Mouse (Mus musculus): Measurements from ENCODE around the gene Fam98c. TPM values are rescaled to one million over a fixed set of nuclear protein-coding genes. Genes with fewer than 3 reads are reported as not detected.
A peak's percentile ranks its signal among the peaks of the same experiment; 100 is the strongest.
"Not testable (repeated sequence)": the region's sequence is repeated elsewhere in the genome, so short reads cannot be mapped to it uniquely, and the experiment has no call there.

Fam98c gene
- polyA plus RNA-seq (2014; fragmentation: Nextera tagmentation; extraction: Ambion mirVana): 16.7 and 17.3 TPM in 2 replicates

DNA sequence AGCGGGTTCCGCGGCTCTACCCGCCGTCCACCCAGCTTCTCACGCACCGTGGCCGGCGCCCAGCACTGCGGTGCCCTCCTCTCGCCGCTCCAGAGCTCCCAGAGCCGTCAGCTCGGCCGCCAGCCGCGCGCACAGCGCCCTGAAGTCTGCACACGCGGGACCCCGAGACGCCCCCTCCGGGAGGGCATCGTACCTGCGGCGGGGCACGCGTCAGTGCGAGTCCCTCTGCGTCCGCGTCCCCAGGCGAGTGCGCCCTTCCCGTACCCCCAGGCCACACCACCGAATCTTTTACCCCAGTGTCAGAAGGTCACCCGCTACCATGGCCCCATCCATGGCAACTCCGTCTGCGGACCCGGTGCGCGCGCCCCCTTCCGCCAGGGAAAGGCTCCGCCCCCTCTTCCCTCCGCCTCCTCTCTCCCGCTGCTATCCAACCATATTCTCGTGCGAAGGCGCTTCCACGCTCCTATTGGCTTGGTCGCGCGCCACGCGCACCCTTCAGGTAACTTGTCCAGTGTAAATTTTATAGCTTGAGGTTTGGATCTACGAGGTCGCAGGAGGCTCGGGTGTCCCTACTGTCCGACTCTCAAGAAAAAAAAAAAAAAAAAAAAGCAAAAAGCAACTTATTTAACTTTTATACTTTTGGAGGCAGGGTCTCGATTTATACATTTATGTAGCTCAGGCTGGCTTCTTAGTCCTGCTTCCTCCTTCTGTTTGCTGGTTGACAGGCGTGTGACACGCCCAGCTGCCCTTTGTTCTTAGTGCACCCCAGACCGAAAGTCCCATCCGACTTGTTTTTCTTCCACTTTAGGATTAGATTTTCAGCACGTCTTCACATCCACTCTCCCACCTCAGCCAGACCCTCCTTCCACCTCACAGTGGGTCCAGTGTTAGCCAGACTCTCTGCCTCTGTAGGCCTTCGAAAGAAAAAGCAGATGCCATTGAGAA lies at the start of gene Fam98c:
Gene Fam98c (minus strand): TSS at position 397 of the 945 bp plus-strand sequence.
- Histone ChIP-seq H3K27me3 (replicated peaks; ENCODE audit: control insufficient read depth, insufficient read depth, low read length) (peaks cover 14% of the 10 kb centered on the region), H3K4me2 (peak within 1 kb of the TSS; percentile 95), H3K36me3 (ENCODE audit: control insufficient read depth, insufficient read depth, low read length) (peaks cover 2% of the 10 kb centered on the region; the same call in 1 of the 2 replicates), H3K9ac (ENCODE audit: low read depth, low read length) (peak within 1 kb of the TSS; percentile 82), H3K4me1 (replicated peaks; ENCODE audit: control insufficient read depth, insufficient read depth, low read length) (no peaks in the 10 kb centered on the region; the same call in 1 of the 2 replicates), H3K27ac (ENCODE audit: low read depth, low read length) (peak within 1 kb of the TSS; percentile 53), H3K9me3 (ENCODE audit: control insufficient read depth, low read length) (no peaks in the 10 kb centered on the region), H3K4me3 (ENCODE audit: low read depth, low read length) (peak within 1 kb of the TSS; percentile 75)
- 2% methylated on average over 67 of the region's 68 CpGs for WGBS
- ATAC-seq (replicated peaks; ENCODE audit: low FRiP score) (peak; percentile 82), DNase-seq (ENCODE audit: low spot score) (peak; percentile 80)

DNA sequence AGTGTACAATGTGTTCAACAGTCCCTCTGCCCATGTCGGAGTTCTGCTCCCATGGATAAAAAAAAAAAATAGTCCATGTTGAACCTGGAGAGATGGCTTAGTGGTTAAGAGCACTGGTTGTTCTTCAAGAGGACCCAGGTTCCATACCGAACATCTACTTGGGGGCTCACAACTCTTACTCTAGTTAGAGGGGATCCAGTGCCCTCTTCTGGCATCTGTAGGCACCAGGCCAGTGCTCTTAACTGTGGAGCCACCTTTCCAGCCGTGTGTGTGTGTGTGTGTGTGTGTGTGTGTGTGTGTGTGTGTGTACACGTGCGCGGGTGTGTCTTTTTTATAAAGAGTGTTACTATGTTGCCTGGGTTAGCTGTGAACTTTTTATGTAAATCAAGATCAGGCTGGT lies 46.5 kb upstream of the Fam98c start:
- H3K9ac ChIP-seq (ENCODE audit: low read depth, low read length): no peak overlapping the region
- H3K27me3 ChIP-seq (replicated peaks; ENCODE audit: control insufficient read depth, insufficient read depth, low read length): no peaks in the 10 kb centered on the region
- H3K4me2 ChIP-seq: no peak overlapping the region
- 76% methylated on average over 6 of the region's 6 CpGs for WGBS
- H3K36me3 ChIP-seq (ENCODE audit: control insufficient read depth, insufficient read depth, low read length): no peaks in the 10 kb centered on the region
- no peak for ATAC-seq (replicated peaks; ENCODE audit: low FRiP score)
- DNase-seq (ENCODE audit: low spot score): no peak
- H3K9me3 ChIP-seq (ENCODE audit: control insufficient read depth, low read length): no peaks in the 10 kb centered on the region
- no peaks in the 10 kb centered on the region for H3K4me1 ChIP-seq (replicated peaks; ENCODE audit: control insufficient read depth, insufficient read depth, low read length)
- H3K4me3 ChIP-seq (ENCODE audit: low read depth, low read length): no peak overlapping the region
- H3K27ac ChIP-seq (ENCODE audit: low read depth, low read length): no peak overlapping the region

DNA sequence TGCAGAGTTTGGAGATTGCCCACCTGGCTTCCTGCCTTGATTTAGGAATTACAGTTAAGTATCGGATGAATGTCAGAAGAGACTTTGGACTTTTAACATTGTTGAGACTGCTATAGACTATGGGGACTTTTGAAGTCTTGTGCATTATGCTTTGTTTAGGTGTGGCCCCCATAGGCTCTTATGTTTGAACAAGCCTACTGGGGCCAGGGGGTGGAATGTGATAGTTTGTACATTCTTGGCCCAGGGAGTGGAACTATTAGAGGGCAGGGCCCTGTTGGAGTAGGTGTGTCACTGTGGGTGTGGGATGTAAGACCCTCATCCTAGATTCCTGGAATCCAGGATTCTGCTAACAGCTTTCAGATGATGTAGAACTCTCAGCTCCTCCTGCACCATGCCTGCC lies 38.2 kb upstream of the Fam98c start:
- not testable (repeated sequence) for ATAC-seq (replicated peaks; ENCODE audit: low FRiP score); H3K4me1 ChIP-seq (replicated peaks; ENCODE audit: control insufficient read depth, insufficient read depth, low read length); H3K4me3 ChIP-seq (ENCODE audit: low read depth, low read length); H3K4me2 ChIP-seq; H3K36me3 ChIP-seq (ENCODE audit: control insufficient read depth, insufficient read depth, low read length); H3K27ac ChIP-seq (ENCODE audit: low read depth, low read length); DNase-seq (ENCODE audit: low spot score); H3K27me3 ChIP-seq (replicated peaks; ENCODE audit: control insufficient read depth, insufficient read depth, low read length); H3K9ac ChIP-seq (ENCODE audit: low read depth, low read length); H3K9me3 ChIP-seq (ENCODE audit: control insufficient read depth, low read length)
- 89% methylated on average over 1 of the region's 1 CpGs for WGBS

DNA sequence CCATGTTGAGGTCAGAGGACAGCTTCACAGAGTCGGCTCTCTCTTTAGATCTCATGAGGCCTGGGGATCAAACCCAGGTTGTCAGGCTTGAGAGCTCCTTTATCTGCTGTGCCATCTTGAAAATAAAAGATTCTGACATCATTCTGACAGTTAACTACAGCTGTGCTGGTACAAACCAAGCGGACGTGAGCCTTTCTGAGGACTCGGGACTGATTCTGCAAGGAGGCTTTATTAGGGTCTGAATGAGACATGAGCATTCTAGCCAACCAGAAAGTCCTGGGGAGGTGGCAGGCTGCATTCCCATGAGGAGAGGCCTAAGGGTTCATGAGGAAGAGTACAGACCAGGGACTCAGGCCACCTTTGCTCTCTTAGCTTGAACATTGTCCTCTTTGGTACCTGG lies 25.3 kb upstream of the Fam98c start:
- not testable (repeated sequence) for H3K9me3 ChIP-seq (ENCODE audit: control insufficient read depth, low read length); ATAC-seq (replicated peaks; ENCODE audit: low FRiP score); H3K4me3 ChIP-seq (ENCODE audit: low read depth, low read length); H3K4me2 ChIP-seq; H3K9ac ChIP-seq (ENCODE audit: low read depth, low read length); DNase-seq (ENCODE audit: low spot score); H3K27me3 ChIP-seq (replicated peaks; ENCODE audit: control insufficient read depth, insufficient read depth, low read length); H3K36me3 ChIP-seq (ENCODE audit: control insufficient read depth, insufficient read depth, low read length); H3K27ac ChIP-seq (ENCODE audit: low read depth, low read length)
- 87% methylated on average over 4 of the region's 4 CpGs for WGBS
- H3K4me1 ChIP-seq (replicated peaks; ENCODE audit: control insufficient read depth, insufficient read depth, low read length): peaks cover 11% of the 10 kb centered on the region

DNA sequence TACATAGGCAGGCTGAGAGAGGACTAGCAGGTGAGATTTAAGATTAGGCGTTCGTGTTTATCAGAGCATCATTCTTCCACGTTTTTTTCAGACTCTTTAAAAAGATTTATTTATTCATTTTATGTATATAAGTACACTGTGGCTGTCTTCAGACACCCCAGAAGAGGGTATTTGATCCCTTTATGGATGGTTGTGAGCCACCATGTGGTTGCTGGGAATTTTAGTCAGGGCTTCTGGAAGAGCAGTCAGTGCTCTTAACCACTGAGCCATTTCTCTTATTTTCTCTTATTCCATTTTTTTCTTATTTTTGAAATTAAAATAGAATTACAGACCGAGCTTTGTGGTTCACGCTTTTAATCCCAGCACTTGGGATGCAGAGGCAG lies 24.8 kb upstream of the Fam98c start:
- ATAC-seq (replicated peaks; ENCODE audit: low FRiP score): no peak
- Histone ChIP-seq H3K4me3 (ENCODE audit: low read depth, low read length) (peak overlapping the region; percentile 92), H3K27me3 (replicated peaks; ENCODE audit: control insufficient read depth, insufficient read depth, low read length) (no peaks in the 10 kb centered on the region), H3K4me2 (peak overlapping the region; percentile 95), H3K27ac (ENCODE audit: low read depth, low read length) (no peak overlapping the region), H3K4me1 (replicated peaks; ENCODE audit: control insufficient read depth, insufficient read depth, low read length) (peaks cover 11% of the 10 kb centered on the region), H3K9me3 (ENCODE audit: control insufficient read depth, low read length) (no peaks in the 10 kb centered on the region), H3K9ac (ENCODE audit: low read depth, low read length) (no peak overlapping the region), H3K36me3 (ENCODE audit: control insufficient read depth, insufficient read depth, low read length) (peaks cover 5% of the 10 kb centered on the region; the same call in 1 of the 2 replicates)
- DNase-seq (ENCODE audit: low spot score): no peak
- WGBS: 41% methylated on average over 5 of the region's 5 CpGs

DNA sequence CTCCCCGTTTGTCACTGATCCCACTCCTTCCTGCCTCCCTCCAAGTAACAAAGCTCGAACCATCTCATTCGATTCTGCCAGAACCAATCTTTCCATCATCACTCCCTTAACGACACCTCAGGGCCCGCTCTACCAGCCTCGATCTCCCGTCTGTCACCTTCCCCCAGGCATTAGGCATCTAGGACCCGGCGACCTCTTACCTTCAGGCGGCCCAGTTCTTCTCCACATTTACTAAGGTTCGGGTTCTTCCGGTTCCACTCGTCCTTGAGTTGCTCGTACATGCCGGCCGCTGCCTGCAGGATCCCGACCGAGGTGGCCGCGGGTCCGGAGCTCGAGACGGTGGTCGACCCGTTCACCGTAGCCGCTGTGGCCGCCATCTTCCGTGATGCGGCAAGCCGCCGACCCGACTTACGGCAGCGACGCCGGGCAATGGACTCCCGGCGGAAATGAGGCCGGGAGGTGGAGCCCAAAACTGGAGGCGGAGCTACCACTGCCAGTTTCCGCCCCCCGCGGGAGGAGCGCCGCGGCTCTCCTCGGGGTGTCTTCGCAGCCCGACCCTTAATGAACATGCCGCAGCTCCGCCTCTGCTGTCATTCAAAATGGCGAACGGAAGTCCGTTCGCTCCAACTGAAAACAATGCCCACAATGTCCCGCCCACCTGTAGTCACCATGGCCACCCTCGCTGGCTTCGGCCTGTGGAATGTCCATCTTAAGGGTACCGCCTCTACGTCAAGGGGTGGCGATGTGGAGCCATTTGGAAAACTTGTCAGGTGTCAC lies 24.2 kb upstream of the Fam98c start, which contains the start of gene Psmd8:
Gene Psmd8 (minus strand): TSS at position 625 of the 777 bp plus-strand sequence.
- peak; percentile 92 for ATAC-seq (replicated peaks; ENCODE audit: low FRiP score)
- under 1% methylated on average over 62 of the region's 62 CpGs for WGBS
- peak within 1 kb of the TSS; percentile 92 for H3K4me3 ChIP-seq (ENCODE audit: low read depth, low read length)

DNA sequence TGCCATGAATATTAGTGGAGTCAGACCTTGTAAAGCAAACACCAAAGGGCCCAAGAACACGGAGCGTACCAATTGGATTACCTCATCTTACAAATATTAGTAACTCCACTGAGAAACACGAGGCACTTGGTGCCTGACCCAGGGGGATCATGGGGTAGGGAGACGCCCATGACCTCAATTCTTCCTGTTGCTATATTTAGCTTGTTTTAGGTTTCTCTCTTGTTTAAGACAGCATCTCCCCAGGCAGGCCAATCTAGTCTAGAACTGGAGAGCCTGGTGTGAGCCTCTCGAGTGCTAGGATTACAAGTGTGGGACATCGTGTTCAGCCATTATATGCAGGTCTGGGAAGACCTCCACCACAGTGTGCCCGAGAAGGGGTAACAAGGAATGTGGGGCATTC lies 23.3 kb upstream of the Fam98c start:
- Histone ChIP-seq H3K9me3 (ENCODE audit: control insufficient read depth, low read length) (no peaks in the 10 kb centered on the region), H3K9ac (ENCODE audit: low read depth, low read length) (peak overlapping the region; percentile 86), H3K4me2 (peak overlapping the region; percentile 95), H3K36me3 (ENCODE audit: control insufficient read depth, insufficient read depth, low read length) (peaks cover 17% of the 10 kb centered on the region), H3K4me1 (replicated peaks; ENCODE audit: control insufficient read depth, insufficient read depth, low read length) (peaks cover 11% of the 10 kb centered on the region), H3K27me3 (replicated peaks; ENCODE audit: control insufficient read depth, insufficient read depth, low read length) (no peaks in the 10 kb centered on the region), H3K27ac (ENCODE audit: low read depth, low read length) (peak overlapping the region; percentile 58; the same call in 1 of the 2 replicates), H3K4me3 (ENCODE audit: low read depth, low read length) (peak overlapping the region; percentile 92)
- 30% methylated on average over 7 of the region's 7 CpGs for WGBS
- DNase-seq (ENCODE audit: low spot score) (no peak), ATAC-seq (replicated peaks; ENCODE audit: low FRiP score) (no peak)

More for the DNA sequence above, 24.2 kb upstream of the Fam98c start, which contains the start of gene Psmd8:
- Histone ChIP-seq H3K27me3 (replicated peaks; ENCODE audit: control insufficient read depth, insufficient read depth, low read length) (no peaks in the 10 kb centered on the region), H3K9me3 (ENCODE audit: control insufficient read depth, low read length) (no peaks in the 10 kb centered on the region), H3K4me1 (replicated peaks; ENCODE audit: control insufficient read depth, insufficient read depth, low read length) (peaks cover 11% of the 10 kb centered on the region), H3K9ac (ENCODE audit: low read depth, low read length) (peak within 1 kb of the TSS; percentile 86), H3K4me2 (peak within 1 kb of the TSS; percentile 95), H3K27ac (ENCODE audit: low read depth, low read length) (peak within 1 kb of the TSS; percentile 58; the same call in 1 of the 2 replicates), H3K36me3 (ENCODE audit: control insufficient read depth, insufficient read depth, low read length) (peaks cover 10% of the 10 kb centered on the region)
- peak; percentile 96 for DNase-seq (ENCODE audit: low spot score)

DNA sequence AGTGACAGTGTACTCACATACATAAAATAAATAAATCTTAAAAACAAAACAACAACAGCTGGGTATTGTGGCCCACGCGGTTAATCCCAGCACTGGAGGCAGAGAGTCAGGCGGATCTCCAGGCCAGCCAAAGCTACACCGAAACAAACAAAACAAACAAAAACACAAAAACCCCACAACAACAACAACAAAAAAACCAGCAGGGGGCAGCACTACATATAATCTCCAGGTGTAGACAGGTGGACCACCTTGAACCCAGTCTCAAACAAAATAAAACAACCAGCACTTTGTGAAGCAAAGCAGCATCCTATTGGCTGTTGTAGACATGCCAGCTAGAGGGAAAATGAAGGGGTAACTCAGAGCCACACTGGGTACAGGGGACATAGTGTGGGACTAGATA lies 22.1 kb upstream of the Fam98c start:
- DNase-seq (ENCODE audit: low spot score): no peak

More for the DNA sequence above, 22.1 kb upstream of the Fam98c start:
- no peak overlapping the region for H3K9ac ChIP-seq (ENCODE audit: low read depth, low read length)
- 88% methylated on average over 4 of the region's 4 CpGs for WGBS
- H3K27ac ChIP-seq (ENCODE audit: low read depth, low read length): no peak overlapping the region
- peak overlapping the region; percentile 95; the same call in 1 of the 2 replicates for H3K4me2 ChIP-seq
- peaks cover 24% of the 10 kb centered on the region for H3K36me3 ChIP-seq (ENCODE audit: control insufficient read depth, insufficient read depth, low read length)
- no peak overlapping the region for H3K4me3 ChIP-seq (ENCODE audit: low read depth, low read length)
- H3K9me3 ChIP-seq (ENCODE audit: control insufficient read depth, low read length): no peaks in the 10 kb centered on the region
- peaks cover 11% of the 10 kb centered on the region for H3K4me1 ChIP-seq (replicated peaks; ENCODE audit: control insufficient read depth, insufficient read depth, low read length)
- ATAC-seq (replicated peaks; ENCODE audit: low FRiP score): no peak
- H3K27me3 ChIP-seq (replicated peaks; ENCODE audit: control insufficient read depth, insufficient read depth, low read length): peaks cover 8% of the 10 kb centered on the region

Measured in liver, embryonic 11.5 days (tissue).